Mouse (Mus musculus): ENCODE results near the gene Anapc15-ps. TPM values are rescaled to one million over a fixed set of nuclear protein-coding genes. Genes with fewer than 3 reads are reported as not detected.

The Anapc15-ps gene
- polyA plus RNA-seq (2016; fragmentation: Nextera tagmentation; extraction: Ambion mirVana): not detected in 2 replicates

DNA sequence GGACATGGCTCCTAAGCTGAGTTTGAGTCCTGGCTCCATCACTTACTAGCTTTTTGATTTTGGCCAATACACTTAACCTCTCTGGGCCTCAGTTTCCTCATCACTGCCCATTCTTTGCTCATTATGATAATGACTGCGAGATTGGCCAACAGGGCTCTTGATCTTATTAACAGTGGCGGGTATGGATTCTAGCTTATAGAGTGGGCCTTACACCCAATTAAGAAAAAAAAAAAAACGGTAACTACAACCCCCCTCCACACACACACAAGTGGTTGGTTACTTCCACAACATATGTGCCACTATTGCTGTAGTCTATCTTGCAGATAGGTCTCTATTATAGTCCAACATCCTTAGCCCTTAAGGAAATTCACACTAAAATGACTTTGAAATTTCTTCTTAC, at the start of gene Anapc15-ps:
Gene Anapc15-ps (minus strand): TSS at position 101 of the 400 bp plus-strand sequence.
- Histone ChIP-seq H3K9ac (no peak within 1 kb of the TSS), H3K4me2 (no peak within 1 kb of the TSS), H3K27ac (ENCODE audit: poor library complexity, severe bottlenecking) (no peak within 1 kb of the TSS), H3K4me3 (no peak within 1 kb of the TSS), H3K36me3 (no peaks in the 10 kb centered on the region), H3K27me3 (replicated peaks) (no peaks in the 10 kb centered on the region), H3K4me1 (replicated peaks) (peaks cover 18% of the 10 kb centered on the region), H3K9me3 (replicated peaks) (0 out of 2 replicates have a peak, but pooled peaks cover 3% of the 10 kb centered on the region)
- 92% methylated on average over 3 of the region's 3 CpGs for WGBS
- ATAC-seq (ENCODE audit: insufficient number of reproducible peaks, low FRiP score): no peak

- no peaks in the 10 kb centered on the region for H3K36me3 ChIP-seq
- peaks cover 21% of the 10 kb centered on the region; the same call in 1 of the 2 replicates for H3K4me1 ChIP-seq (replicated peaks)
- H3K27ac ChIP-seq (ENCODE audit: poor library complexity, severe bottlenecking): no peak overlapping the region
- no peaks in the 10 kb centered on the region for H3K27me3 ChIP-seq (replicated peaks)
- H3K9ac ChIP-seq: no peak overlapping the region
- H3K9me3 ChIP-seq (replicated peaks): no peaks in the 10 kb centered on the region
- 62% methylated on average over 10 of the region's 10 CpGs for WGBS
- no peak overlapping the region for H3K4me2 ChIP-seq
- H3K4me3 ChIP-seq: no peak overlapping the region
- ATAC-seq (ENCODE audit: insufficient number of reproducible peaks, low FRiP score): no peak
These were observed 49.0 kb upstream of the Anapc15-ps start for GRCm38 (mm10) chr10:95722203-95722611.

GRCm38 (mm10) chr10:95720181-95720798, 47.0 kb upstream of the Anapc15-ps start:
- H3K27me3 ChIP-seq (replicated peaks): no peaks in the 10 kb centered on the region

DNA sequence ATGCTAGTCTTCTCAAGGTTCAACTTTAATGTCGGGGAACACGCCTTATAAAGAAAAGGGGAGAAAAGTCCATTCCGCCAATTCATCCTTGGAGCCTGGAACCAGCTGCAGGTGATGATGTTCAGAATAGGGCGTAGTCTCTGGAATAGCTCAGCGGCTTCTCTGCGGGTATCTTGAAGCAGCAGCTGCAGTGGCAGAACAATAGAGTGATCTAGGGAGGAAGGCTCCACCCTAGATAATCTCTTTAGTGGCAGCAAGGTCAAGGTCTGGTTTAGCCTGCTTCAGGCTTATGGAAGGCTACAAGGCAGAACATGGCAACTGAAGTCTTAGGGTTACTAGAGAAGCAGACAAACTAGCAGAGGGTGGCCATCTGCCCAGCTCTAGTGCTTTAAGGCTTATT, 46.2 kb upstream of the Anapc15-ps start:
- Histone ChIP-seq H3K4me3 (no peak overlapping the region), H3K27me3 (replicated peaks) (no peaks in the 10 kb centered on the region), H3K4me2 (no peak overlapping the region), H3K9ac (no peak overlapping the region), H3K4me1 (replicated peaks) (peaks cover 9% of the 10 kb centered on the region; the same call in 1 of the 2 replicates), H3K36me3 (no peaks in the 10 kb centered on the region), H3K27ac (ENCODE audit: poor library complexity, severe bottlenecking) (no peak overlapping the region), H3K9me3 (replicated peaks) (no peaks in the 10 kb centered on the region)
- 71% methylated on average over 6 of the region's 6 CpGs for WGBS
- peak; percentile 75; the same call in 1 of the 2 replicates for ATAC-seq (ENCODE audit: insufficient number of reproducible peaks, low FRiP score)

More at GRCm38 (mm10) chr10:95720181-95720798, 47.0 kb upstream of the Anapc15-ps start:
- no peak for ATAC-seq (ENCODE audit: insufficient number of reproducible peaks, low FRiP score)
- Histone ChIP-seq H3K36me3 (no peaks in the 10 kb centered on the region), H3K9me3 (replicated peaks) (no peaks in the 10 kb centered on the region), H3K27ac (ENCODE audit: poor library complexity, severe bottlenecking) (no peak overlapping the region), H3K4me1 (replicated peaks) (peaks cover 10% of the 10 kb centered on the region; the same call in 1 of the 2 replicates), H3K4me3 (no peak overlapping the region), H3K4me2 (no peak overlapping the region), H3K9ac (no peak overlapping the region)
- 62% methylated on average over 12 of the region's 12 CpGs for WGBS

GRCm38 (mm10) chr10:95718760-95719159, 45.5 kb upstream of the Anapc15-ps start:
- H3K4me3 ChIP-seq: no peak overlapping the region
- no peak overlapping the region for H3K4me2 ChIP-seq
- 29% methylated on average over 1 of the region's 1 CpGs for WGBS
- H3K27me3 ChIP-seq (replicated peaks): no peaks in the 10 kb centered on the region
- no peaks in the 10 kb centered on the region for H3K36me3 ChIP-seq
- no peaks in the 10 kb centered on the region for H3K9me3 ChIP-seq (replicated peaks)
- H3K27ac ChIP-seq (ENCODE audit: poor library complexity, severe bottlenecking): no peak overlapping the region
- no peak for ATAC-seq (ENCODE audit: insufficient number of reproducible peaks, low FRiP score)
- peaks cover 9% of the 10 kb centered on the region; the same call in 1 of the 2 replicates for H3K4me1 ChIP-seq (replicated peaks)
- no peak overlapping the region for H3K9ac ChIP-seq

GRCm38 (mm10) chr10:95717106-95717680, 43.9 kb upstream of the Anapc15-ps start:
- Histone ChIP-seq H3K9me3 (replicated peaks) (no peaks in the 10 kb centered on the region), H3K27me3 (replicated peaks) (no peaks in the 10 kb centered on the region), H3K4me2 (no peak overlapping the region), H3K9ac (no peak overlapping the region), H3K4me1 (replicated peaks) (peaks cover 11% of the 10 kb centered on the region; the same call in 1 of the 2 replicates), H3K27ac (ENCODE audit: poor library complexity, severe bottlenecking) (no peak overlapping the region), H3K4me3 (no peak overlapping the region), H3K36me3 (no peaks in the 10 kb centered on the region)
- ATAC-seq (ENCODE audit: insufficient number of reproducible peaks, low FRiP score): no peak
- 87% methylated on average over 16 of the region's 16 CpGs for WGBS

- WGBS: 72% methylated on average over 6 of the region's 6 CpGs
- H3K4me2 ChIP-seq: no peak overlapping the region
- no peaks in the 10 kb centered on the region for H3K36me3 ChIP-seq
- ATAC-seq (ENCODE audit: insufficient number of reproducible peaks, low FRiP score): no peak
- H3K4me1 ChIP-seq (replicated peaks): peaks cover 13% of the 10 kb centered on the region; the same call in 1 of the 2 replicates
- H3K9me3 ChIP-seq (replicated peaks): no peaks in the 10 kb centered on the region
- H3K27ac ChIP-seq (ENCODE audit: poor library complexity, severe bottlenecking): no peak overlapping the region
- no peak overlapping the region for H3K4me3 ChIP-seq
- no peaks in the 10 kb centered on the region for H3K27me3 ChIP-seq (replicated peaks)
- H3K9ac ChIP-seq: no peak overlapping the region
These were observed 42.4 kb upstream of the Anapc15-ps start for GRCm38 (mm10) chr10:95715687-95716086.

GRCm38 (mm10) chr10:95712221-95712620, 39.0 kb upstream of the Anapc15-ps start:
- Histone ChIP-seq H3K27ac (ENCODE audit: poor library complexity, severe bottlenecking) (no peak overlapping the region), H3K4me2 (no peak overlapping the region), H3K27me3 (replicated peaks) (no peaks in the 10 kb centered on the region), H3K4me3 (no peak overlapping the region), H3K9me3 (replicated peaks) (no peaks in the 10 kb centered on the region), H3K4me1 (replicated peaks) (peaks cover 18% of the 10 kb centered on the region), H3K9ac (no peak overlapping the region), H3K36me3 (no peaks in the 10 kb centered on the region)
- 71% methylated on average over 6 of the region's 6 CpGs for WGBS
- no peak for ATAC-seq (ENCODE audit: insufficient number of reproducible peaks, low FRiP score)

- ATAC-seq (ENCODE audit: insufficient number of reproducible peaks, low FRiP score): no peak
- H3K27me3 ChIP-seq (replicated peaks): no peaks in the 10 kb centered on the region
- peaks cover 18% of the 10 kb centered on the region for H3K4me1 ChIP-seq (replicated peaks)
- H3K27ac ChIP-seq (ENCODE audit: poor library complexity, severe bottlenecking): no peak overlapping the region
- H3K9ac ChIP-seq: no peak overlapping the region
- H3K4me2 ChIP-seq: no peak overlapping the region
- 73% methylated on average over 8 of the region's 8 CpGs for WGBS
- no peaks in the 10 kb centered on the region for H3K9me3 ChIP-seq (replicated peaks)
- H3K4me3 ChIP-seq: no peak overlapping the region
- no peaks in the 10 kb centered on the region for H3K36me3 ChIP-seq
These were observed 36.8 kb upstream of the Anapc15-ps start for GRCm38 (mm10) chr10:95709903-95710660.

GRCm38 (mm10) chr10:95709143-95709880, 36.1 kb upstream of the Anapc15-ps start:
- no peak overlapping the region for H3K4me3 ChIP-seq
- no peak for ATAC-seq (ENCODE audit: insufficient number of reproducible peaks, low FRiP score)
- WGBS: 60% methylated on average over 10 of the region's 10 CpGs
- no peak overlapping the region for H3K4me2 ChIP-seq
- no peaks in the 10 kb centered on the region for H3K27me3 ChIP-seq (replicated peaks)
- no peaks in the 10 kb centered on the region for H3K36me3 ChIP-seq
- H3K27ac ChIP-seq (ENCODE audit: poor library complexity, severe bottlenecking): no peak overlapping the region
- peaks cover 18% of the 10 kb centered on the region for H3K4me1 ChIP-seq (replicated peaks)
- H3K9me3 ChIP-seq (replicated peaks): no peaks in the 10 kb centered on the region
- H3K9ac ChIP-seq: no peak overlapping the region

Measured in heart, embryonic 12.5 days (tissue).